Mouse (Mus musculus) hindbrain, postnatal 0 days (tissue): ENCODE data around the gene Gcdh. TPM values are rescaled to one million over a fixed set of nuclear protein-coding genes. Genes with fewer than 3 reads are reported as not detected.

Source experiments
- ATAC-seq: fragments of 200-750 bp; cut with Nextera tagmentation; 2 replicates; pipeline ENCODE4 v1.8.0; 2017; ENCODE audit warnings: mild to moderate bottlenecking, moderate TSS enrichment, moderate library complexity
- DNase-seq: peaks from one replicate; pipeline ENCODE4 v3.0.0-alpha.2; 2015; ENCODE audit warnings: low spot score
- H3K27ac ChIP-seq: fragments of 300-500 bp; sonication (generic); 2 replicates; pipeline ENCODE4 v1.5.1; 2014; ENCODE audit warnings: mild to moderate bottlenecking
- H3K27me3 ChIP-seq: fragments of 300-500 bp; sonication (generic); 2 replicates; pipeline ENCODE4 v1.6.1; 2014; ENCODE audit warnings: low read length, mixed read lengths; ENCODE audit not compliant: insufficient read depth
- H3K36me3 ChIP-seq: fragments of 300-500 bp; sonication (generic); 2 replicates; pipeline ENCODE4 v1.6.1; 2014; ENCODE audit warnings: low read length, mixed read lengths; ENCODE audit not compliant: insufficient read depth
- H3K4me1 ChIP-seq: fragments of 300-500 bp; sonication (generic); 2 replicates; pipeline ENCODE4 v1.6.1; 2014; ENCODE audit warnings: antibody characterized with exemption, low read length, mixed read lengths; ENCODE audit not compliant: insufficient read depth
- H3K4me2 ChIP-seq: fragments of 300-500 bp; sonication (generic); 2 replicates; pipeline ENCODE4 v1.6.1; 2014; ENCODE audit warnings: low read depth, mild to moderate bottlenecking, low read length, moderate library complexity, mixed read lengths
- H3K4me3 ChIP-seq: fragments of 300-500 bp; sonication (generic); 2 replicates; pipeline ENCODE4 v1.5.1; 2014; ENCODE audit warnings: low read length
- H3K9ac ChIP-seq: fragments of 300-500 bp; sonication (generic); replicated peaks from 2 replicates; pipeline ENCODE4 v1.6.1; 2014; ENCODE audit warnings: mild to moderate bottlenecking, low read length, moderate library complexity, mixed read lengths
- H3K9me3 ChIP-seq: fragments of 300-500 bp; sonication (generic); 2 replicates; pipeline ENCODE4 v1.6.1; 2016; ENCODE audit warnings: low read length, mixed read lengths
- CTCF ChIP-seq: IDR thresholded peaks from 2 replicates; pipeline ENCODE4 v1.5.1; 2016; ENCODE audit warnings: antibody characterized with exemption, control low read depth, low read depth
- WGBS: fragments of 180-500 bp; shearing (Covaris S2); extraction: QIAGEN DNeasy Blood & Tissue Kit; methylation state at CpG from one replicate; pipeline ENCODE4 v1.1.7; 2014; 5-methylcytosine and 5-hydroxymethylcytosine counted together
- polyA plus RNA-seq: library from polyadenylated mRNA; unstranded; fragments of >200 nt; fragmentation: Nextera tagmentation; extraction: Ambion mirVana; gene quantifications from 2 replicates; pipeline ENCODE4 v1.2.1, GENCODE M21; 2015
- total RNA-seq: library from RNA; depleted of rRNA; stranded (reverse); fragments of >200 nt; gene quantifications from 2 replicates; pipeline ENCODE4 v1.2.3, GENCODE M21; 2014

Gene Gcdh
- total and polyA plus RNA-seq, 2 experiments from 2014 or later = 36.5 to 37.8 TPM

- H3K4me3 ChIP-seq = peak overlapping the region; percentile 63; the same call in 1 of the 2 replicates
- no peak overlapping the region for H3K27ac ChIP-seq
- peaks cover 7% of the 10 kb centered on the region for H3K4me1 ChIP-seq
- H3K36me3 ChIP-seq = peaks cover 9% of the 10 kb centered on the region
- no peaks in the 10 kb centered on the region for H3K9me3 ChIP-seq
- H3K9ac ChIP-seq = no peak overlapping the region
- H3K27me3 ChIP-seq = no peaks in the 10 kb centered on the region
- TF ChIP-seq CTCF = no peak
- 93% methylated on average over 3 of the region's 3 CpGs for WGBS
- no peak overlapping the region for H3K4me2 ChIP-seq
- no peak for ATAC-seq
- no peak for DNase-seq
These were observed 37.3 kb downstream of the Gcdh start for GRCm38 (mm10) chr8:84856434-84856833.

DNA sequence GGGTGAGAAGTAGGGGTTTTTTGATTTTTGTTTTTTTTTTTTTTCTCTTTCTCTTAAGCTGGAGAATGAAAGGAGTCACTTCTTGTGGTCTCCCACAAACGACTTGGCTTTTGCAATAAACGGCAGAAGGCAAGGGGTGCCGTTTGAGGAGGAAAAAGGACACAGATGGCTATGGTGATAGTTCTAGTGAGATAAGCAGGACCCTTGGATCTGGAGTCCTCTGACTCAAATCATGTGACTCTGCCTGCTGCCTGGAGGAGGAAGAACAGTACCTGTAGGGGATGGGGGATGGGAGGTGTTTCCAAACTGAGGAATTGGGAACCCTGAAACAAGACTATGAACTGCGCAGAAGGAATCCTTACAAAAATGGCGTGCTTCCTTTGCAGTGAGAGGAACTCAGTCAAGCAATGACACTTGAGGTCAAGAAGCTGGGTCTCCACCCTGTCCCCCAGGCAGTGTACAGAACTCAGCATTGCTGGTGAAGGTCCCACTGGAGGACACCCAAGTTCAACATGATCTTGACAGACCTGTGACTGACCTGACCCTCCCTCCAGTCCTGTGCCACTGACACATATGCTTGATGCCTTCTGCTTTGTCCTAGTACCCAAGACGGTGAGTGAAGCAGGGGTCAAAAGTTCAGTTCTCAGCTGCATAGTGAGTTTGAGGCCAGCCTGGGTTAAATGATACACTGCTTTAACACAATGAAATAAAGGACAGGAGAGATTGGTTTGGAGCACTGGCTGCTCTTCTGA lies 45.9 kb downstream of the Gcdh start:
- TF ChIP-seq CTCF = no peak
- DNase-seq (no peak), ATAC-seq (no peak)
- Histone ChIP-seq H3K27ac (peak overlapping the region; percentile 73), H3K9ac (peak overlapping the region; percentile 59), H3K4me2 (peak overlapping the region; percentile 62), H3K27me3 (no peaks in the 10 kb centered on the region), H3K4me1 (peaks cover 9% of the 10 kb centered on the region), H3K36me3 (peaks cover 22% of the 10 kb centered on the region), H3K4me3 (peak overlapping the region; percentile 94; the same call in 1 of the 2 replicates), H3K9me3 (no peaks in the 10 kb centered on the region)
- WGBS = 40% methylated on average over 6 of the region's 6 CpGs

DNA sequence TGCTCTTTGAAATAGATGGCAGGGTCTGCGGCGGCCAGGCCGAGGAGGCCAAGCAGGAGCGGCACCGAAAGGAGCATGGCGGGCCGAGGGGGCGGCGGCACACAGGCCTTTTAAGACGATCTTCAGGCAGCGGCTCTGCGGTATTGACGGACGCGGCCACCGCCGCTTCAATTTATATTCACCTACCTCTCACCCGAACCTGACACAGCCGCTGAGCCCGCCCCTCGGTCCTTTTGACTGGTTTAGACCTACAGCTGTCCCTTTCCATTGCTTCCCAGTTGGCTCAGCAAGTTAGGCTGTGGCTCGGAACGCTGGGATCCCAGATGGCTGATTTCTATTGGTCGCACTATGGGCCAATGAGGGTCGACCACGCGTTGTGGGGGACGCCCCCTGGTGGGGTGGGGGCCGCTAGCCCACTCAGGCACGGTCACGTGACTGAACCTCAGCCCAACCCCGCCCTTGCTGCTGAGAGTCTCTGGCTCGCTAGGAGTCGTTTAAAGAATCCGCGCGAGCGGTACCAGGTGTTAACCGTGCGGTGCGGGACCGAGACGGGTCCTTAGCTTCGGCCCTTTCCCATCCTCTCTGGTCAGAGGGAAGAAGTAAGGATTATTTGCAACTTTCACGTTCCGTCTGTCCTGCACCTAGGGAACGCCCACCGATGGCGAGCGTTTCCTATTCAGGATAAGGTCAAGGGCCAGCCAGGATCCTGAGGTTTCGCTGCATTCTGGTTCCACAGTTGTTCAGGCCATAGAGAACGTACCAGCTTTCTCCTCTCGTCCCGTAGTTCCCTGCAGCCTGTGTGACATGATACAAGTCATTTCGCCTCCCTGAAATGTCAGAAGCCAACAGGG lies 46.8 kb downstream of the Gcdh start, which contains the start of gene Calr:
TSS of gene Calr (minus strand) at position 213 of the 851 bp plus-strand sequence.
- Histone ChIP-seq H3K4me3 (peak within 1 kb of the TSS; percentile 94), H3K27ac (peak within 1 kb of the TSS; percentile 89), H3K9me3 (no peaks in the 10 kb centered on the region), H3K4me2 (peak within 1 kb of the TSS; percentile 89), H3K27me3 (no peaks in the 10 kb centered on the region), H3K4me1 (peaks cover 9% of the 10 kb centered on the region), H3K9ac (peak within 1 kb of the TSS; percentile 92), H3K36me3 (peaks cover 31% of the 10 kb centered on the region)
- TF ChIP-seq CTCF = peak; percentile 44
- under 1% methylated on average over 55 of the region's 55 CpGs for WGBS
- peak; percentile 99 for ATAC-seq
- DNase-seq = peak; percentile 100

- DNase-seq = peak; percentile 36
These were observed 47.5 kb downstream of the Gcdh start for GRCm38 (mm10) chr8:84846094-84846721.

GRCm38 (mm10) chr8:84845355-84846093 lies 48.2 kb downstream of the Gcdh start:
- DNase-seq (peak; percentile 71), ATAC-seq (no peak)
- peaks cover 9% of the 10 kb centered on the region for H3K4me1 ChIP-seq
- H3K4me3 ChIP-seq = peak overlapping the region; percentile 94
- H3K9me3 ChIP-seq = no peaks in the 10 kb centered on the region
- peak overlapping the region; percentile 92 for H3K9ac ChIP-seq
- WGBS = 12% methylated on average over 12 of the region's 12 CpGs
- H3K36me3 ChIP-seq = peaks cover 41% of the 10 kb centered on the region
- peak overlapping the region; percentile 89 for H3K27ac ChIP-seq
- TF ChIP-seq CTCF = peak; percentile 69
- H3K4me2 ChIP-seq = peak overlapping the region; percentile 89
- H3K27me3 ChIP-seq = no peaks in the 10 kb centered on the region

More at GRCm38 (mm10) chr8:84846094-84846721, 47.5 kb downstream of the Gcdh start:
- Histone ChIP-seq H3K4me3 (peak overlapping the region; percentile 94), H3K36me3 (peaks cover 39% of the 10 kb centered on the region), H3K27me3 (no peaks in the 10 kb centered on the region), H3K4me2 (peak overlapping the region; percentile 89), H3K9ac (peak overlapping the region; percentile 92), H3K4me1 (peaks cover 9% of the 10 kb centered on the region), H3K27ac (peak overlapping the region; percentile 89), H3K9me3 (no peaks in the 10 kb centered on the region)
- under 1% methylated on average over 30 of the region's 30 CpGs for WGBS
- no peak for TF ChIP-seq CTCF
- ATAC-seq = no peak
